Mouse (Mus musculus) left cerebral cortex, adult 8-10 months (tissue): ENCODE data around the gene Xpot. TPM values are rescaled to one million over a fixed set of nuclear protein-coding genes. Genes with fewer than 3 reads are reported as not detected.

ENCODE experiments used
- DNase-seq, 2 experiments: peaks; one replicate each; pipeline ENCODE4 v3.0.0; 2022; ENCODE audit warnings: low spot score in 2 of 2
- total RNA-seq, 4 experiments: library from RNA; stranded (reverse); gene quantifications; 2 replicates each; pipeline ENCODE4 v1.2.4; 2022

Xpot gene
- 10 to 100 TPM; 63.0 to 73.9 (median 65.8) TPM for total RNA-seq

DNA sequence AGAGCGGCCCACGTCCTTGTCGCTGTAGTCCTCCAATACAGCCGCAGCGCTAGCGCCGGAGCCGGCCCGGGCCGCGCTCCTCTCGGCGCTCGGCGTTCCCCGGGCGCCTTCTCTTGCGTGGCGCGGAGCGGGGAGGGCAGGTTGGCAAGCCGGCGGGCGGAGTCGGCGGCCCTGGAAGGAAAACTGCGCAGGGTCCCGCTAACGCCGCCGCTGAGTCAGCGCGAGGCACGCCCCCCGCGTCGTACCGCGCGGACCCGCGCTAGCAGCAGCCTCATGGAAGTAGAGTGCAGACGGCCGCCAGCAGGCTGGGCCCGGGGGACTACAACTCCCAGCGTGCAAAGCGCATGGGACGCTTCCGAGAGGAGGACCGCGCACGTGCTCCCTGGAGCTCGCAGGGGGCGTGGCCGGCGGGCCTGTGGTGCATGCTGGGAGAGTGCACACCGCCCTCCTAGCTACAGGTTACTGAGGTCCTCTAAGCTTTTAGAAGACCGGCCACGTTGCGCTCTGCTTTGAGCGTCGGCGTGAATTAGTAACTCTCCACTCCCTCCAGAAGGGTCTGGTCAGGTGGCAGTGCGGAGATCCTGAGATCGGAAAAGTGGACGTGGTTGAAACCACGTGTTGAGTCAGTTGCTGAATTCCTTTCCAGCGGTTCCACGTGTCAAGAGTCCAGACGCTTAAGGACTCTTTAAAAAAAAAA lies at the start of gene Xpot:
Gene Xpot (minus strand): TSS at position 147 of the 697 bp plus-strand sequence.
- peak; percentile 89 to 98 for DNase-seq

DNA sequence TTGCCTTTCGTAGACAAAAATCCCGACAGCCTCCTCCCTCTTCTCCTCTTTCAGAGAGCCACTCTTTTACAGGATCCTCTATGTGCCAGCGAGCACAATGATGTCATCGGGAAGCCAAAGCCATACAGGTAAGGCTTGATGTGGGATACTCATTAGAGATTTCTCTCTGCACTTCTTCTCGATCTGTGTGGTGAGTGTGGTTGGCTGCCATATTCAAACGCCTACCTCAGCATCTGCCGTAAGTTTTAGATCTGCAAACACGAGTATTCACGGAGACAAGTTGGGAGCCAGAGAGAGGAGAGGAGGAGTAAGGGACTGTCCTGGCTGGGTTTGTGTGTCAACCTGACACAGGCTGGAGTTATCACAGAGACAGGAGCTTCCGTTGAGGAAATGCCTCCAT lies 43.0 kb upstream of the Xpot start:
- no peak for DNase-seq

DNA sequence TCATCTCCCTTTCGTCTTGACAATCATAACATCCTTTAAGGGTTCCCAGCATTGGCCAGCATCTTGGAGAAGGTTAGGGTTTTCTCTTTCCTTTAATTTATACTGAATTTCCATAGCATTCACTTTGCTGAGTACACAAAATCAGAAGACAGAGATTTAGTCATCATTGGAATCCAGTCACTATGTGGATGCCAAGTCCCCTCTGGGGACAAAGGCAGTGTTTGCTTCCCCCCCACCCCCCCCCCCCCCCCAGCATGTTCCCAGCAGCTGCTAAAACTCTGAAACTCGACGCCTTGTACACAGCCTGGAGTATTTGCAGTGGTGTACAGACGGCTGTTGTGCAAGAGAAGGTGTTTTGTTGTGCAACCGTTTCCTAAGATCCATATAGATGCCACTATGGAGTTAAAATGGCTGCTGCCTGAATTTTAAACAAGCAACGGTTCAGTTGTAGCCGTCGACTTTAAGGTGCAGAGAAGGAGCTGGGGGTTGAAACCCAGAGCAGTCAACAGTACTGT lies 39.6 kb upstream of the Xpot start:
- DNase-seq, result no peak

DNA sequence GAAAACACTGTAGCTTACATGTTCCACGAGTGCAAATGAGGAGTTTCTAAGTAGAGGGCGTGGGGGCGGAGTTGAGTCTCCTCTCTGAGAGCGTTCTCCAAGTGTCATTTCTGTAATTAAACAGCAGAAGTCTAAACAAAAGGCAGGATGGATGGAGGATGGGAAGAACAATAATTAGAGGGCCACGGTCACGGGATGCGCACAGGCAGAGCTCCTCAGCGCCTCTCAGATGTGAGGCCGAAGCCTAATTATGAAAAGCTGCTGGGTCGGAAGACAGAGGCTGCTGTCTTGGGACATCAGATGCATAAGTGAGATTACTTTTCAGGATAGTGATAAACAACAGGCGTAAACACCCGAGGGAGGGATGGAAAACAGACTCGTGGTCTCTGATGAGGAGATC lies 37.5 kb upstream of the Xpot start:
- no peak for DNase-seq

DNA sequence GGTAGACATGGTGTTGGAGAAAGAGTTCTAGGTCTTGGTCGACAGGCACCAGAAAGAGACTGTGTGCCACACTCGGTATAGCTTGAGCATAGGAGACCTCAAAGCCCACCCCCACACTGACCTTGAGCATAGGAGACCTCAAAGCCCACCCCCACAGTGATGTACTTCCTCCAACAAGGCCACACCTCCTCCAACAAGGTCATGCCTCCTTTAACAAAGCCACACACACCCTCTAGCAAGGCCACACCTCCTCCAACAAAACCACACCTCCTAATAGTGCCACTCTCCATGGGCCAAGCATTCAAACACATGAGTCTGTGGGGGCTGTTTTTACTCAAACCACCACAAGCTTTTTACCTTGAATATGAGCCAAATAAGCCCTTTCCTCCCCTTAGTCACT lies 36.6 kb upstream of the Xpot start:
- no peak for DNase-seq

DNA sequence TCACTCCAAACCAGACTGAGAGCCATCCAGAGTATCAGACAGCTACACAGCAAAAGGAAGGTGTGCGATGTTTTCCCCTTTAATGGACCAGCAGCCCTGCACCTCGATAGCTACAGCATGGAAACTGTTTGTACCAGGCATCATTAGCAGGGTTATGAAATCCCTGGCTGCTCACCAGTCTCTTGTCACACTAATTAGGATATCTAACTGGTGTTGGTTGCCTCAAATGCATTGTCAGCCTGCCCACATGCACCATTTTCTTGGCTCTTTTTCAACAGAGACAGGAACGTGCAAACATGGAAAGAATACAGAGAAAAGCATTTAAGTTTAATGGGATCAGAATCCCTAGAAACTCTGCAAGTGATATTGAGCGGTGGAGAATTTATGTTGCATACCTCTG lies 29.8 kb upstream of the Xpot start:
- no peak for DNase-seq

DNA sequence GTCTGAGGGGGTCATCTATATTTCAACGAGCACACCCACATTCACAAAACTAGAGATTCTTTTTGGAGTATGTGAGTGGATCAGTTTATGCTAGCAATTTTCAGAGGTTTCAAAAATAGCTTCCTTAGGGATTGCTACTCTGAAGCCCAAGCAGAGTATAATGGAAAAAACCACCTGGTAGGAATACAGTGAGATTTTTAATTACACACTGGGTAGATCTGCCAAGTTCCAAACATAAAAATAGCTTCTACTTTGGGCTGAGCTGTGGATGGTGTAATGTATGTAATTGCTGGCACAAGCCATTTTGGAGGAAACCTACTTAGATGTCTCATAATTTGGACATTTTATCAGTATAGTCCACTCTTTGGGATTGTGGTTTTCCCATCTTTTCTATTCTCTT lies 26.9 kb upstream of the Xpot start:
- no peak for DNase-seq

DNA sequence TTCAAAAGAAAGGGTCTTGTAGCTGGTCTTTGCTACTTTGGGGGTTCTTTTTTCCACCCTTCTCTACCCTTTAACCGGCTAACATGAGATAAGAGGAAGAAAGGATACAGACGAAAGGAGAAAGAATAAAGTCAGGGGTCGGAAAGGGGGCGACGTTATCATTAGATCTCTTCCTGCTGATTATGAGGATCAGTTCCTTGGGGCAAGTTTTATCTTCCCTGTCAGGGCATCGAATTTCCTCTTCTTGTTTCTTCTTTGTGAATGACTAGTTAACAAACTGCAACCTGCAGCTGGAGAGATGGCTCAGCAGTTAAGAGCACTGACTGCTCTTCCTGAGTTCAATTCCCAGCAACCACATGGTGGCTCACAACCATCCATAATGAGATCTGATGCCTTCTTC lies 20.2 kb upstream of the Xpot start:
- DNase-seq, result no peak

DNA sequence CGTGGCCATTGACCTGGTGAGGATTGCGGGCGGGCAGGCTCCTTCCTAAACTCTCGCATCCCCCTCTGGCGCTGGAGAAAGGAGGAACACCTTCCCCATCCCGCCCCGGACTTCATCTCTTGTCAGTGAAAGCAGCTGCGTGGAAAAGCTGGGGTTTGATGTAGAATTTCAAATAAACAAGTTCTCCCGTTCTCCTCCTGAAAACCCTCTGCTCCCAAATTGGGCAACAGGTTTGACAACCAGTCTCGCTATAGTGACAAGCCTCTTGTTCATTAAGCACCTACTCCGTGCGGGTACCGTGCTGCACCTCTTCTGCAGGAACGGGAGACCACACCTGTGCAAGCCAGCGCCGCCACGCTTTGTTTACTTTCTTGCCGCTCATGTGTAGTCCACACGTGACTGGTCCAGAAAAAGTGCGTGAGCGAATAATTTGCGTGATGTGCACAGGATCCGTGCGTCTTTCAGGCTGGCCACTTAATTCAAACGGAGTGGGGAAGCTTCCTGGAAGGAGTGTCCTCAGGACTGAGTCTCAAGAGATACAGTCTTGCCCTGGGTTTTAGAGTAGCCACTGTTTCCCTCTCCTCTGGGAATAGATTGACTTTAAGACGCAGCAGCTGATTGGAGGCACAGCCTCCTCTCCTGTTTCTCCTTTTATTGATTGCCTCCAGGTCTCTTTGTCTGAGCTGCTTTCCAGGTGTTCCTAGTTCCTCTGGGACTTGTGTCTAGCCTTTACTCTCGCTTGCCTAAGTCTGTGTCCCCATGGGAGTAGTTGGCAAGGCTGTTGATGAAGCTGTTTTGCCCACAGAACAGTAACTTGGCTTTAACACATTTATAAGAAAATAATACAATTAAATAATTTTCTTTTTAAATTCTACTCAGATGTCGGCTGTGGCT lies 16.2 kb upstream of the Xpot start:
- no peak for DNase-seq

DNA sequence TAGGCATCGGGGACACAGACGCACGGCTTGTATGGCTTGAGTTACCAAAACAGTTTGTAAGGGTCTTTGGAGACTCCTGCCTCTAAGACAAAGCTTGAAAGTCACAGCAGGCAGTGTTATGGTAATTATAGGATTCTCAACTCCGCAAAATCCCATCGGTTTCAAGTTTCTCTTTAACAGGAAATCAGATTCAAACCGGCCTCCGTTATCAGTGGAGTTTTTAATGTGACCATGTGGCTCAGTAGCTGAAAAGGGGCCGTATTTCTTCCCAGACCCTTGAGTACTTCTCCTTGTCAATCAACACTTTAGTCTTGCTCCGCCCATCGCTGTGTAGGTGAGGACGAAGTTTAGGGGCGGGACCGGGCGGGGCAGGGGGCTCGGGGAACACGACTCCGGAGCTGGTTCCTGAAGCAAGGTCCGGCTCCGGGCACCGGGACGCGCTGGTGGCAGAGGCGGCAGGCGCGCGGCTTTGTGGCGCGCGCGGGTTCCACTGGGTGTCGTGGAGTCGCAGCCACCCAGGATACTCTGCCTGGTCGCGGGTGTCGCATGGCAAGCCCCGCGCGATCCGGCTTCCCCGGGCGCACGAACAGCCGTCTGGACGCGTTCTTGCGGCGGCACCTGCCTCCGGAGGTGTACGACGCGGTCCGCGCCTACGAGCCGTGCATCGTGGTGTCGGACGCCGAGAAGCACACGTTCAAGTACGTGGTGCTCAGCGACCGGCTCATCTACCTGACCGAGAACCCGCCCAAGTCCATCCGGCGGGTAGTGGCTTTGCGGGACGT lies 15.3 kb upstream of the Xpot start, which contains the start of gene D930020B18Rik:
Gene D930020B18Rik (plus strand): TSS at position 317 of the 782 bp plus-strand sequence.
- DNase-seq, result no peak

DNA sequence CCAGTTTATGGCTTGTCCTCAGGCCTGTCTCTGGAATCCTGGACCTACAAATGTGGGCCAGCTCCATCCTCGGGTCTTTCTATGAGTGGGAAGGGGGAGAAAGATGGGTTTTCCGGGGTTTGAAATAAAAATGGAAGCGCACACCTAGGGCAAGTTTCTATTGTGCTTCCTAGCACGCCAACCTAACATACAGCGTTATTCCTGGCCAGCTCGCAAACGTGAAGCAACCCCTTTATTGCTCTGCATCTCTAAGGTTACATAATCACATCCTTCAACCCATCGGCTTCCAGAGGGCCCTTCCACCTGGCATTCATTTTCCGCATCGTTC lies 14.8 kb upstream of the Xpot start:
- peak in 1 of 2 experiments; percentile 7 for DNase-seq

DNA sequence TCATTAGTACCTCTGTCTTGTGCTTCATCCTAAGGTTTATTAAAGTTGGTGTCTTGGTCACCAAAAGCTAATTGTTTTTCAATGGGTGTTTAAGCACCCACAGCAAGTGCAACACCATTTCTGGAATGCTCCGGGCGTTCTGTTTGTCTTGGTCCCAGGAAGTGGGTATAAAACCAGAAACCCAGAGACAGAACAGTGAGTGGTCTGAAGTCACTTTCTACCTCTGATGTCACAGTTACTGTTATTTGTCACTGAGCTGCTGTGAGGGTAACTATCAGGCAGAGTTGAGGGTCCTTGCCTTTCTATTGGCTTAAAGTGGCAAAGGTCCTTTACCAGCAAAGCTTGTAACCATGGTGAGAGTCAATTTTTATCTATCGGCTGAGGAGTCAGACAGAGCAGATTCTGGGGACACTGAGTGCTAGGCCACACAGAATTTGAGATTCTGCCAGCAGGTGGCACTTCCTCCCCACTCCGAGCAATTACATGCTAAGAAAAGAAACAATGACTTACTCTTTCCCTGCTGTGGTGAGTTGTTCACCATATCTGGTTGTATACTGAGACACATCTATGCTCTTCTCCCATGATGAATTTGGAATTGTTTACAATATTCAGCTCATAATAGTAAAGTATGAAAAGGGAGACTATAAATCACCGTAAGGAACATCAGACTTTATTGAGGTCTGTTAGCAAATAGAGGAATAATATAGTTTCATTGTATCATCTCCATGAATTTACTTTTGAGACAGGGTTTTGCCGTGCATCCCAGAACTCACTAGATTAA lies 14.2 kb upstream of the Xpot start:
- no peak for DNase-seq

DNA sequence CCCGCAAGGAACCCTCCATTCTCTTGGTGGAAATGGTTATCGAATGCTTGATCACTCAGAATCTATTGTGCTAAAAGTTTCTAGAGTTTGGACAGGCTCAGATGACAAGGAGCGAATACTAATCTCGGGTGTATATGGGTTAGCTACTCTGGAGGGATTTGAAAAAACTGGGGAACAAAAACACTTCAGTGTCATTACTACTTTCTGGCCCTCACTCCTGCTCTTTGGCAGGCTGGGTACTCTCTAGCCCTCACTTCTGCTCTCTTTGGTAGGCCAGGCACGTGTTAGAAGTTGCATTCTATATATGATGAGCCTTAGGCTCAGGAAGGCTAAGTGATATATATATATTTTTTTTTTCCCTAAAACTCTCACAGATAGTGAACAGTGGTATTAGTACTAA lies 13.4 kb upstream of the Xpot start:
- DNase-seq, result no peak

DNA sequence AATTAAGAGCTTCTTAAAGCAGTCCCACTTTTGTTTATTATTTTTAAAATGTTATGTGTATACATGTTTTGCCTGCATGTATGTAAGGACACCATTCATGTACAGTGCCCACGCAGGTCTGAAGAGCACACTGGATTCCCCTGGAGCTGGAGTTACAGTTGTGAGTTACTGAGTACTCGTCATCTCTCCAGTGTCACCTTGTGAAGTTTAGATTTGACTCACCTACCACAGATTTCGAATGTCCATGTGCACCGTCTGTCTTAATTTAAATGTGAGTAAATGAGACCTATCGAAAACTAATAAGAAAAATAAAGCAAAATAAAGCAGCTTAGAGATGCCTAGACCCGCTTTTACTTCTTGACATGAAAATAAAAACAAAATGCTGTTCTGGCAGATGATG lies 10.1 kb upstream of the Xpot start:
- no peak for DNase-seq

DNA sequence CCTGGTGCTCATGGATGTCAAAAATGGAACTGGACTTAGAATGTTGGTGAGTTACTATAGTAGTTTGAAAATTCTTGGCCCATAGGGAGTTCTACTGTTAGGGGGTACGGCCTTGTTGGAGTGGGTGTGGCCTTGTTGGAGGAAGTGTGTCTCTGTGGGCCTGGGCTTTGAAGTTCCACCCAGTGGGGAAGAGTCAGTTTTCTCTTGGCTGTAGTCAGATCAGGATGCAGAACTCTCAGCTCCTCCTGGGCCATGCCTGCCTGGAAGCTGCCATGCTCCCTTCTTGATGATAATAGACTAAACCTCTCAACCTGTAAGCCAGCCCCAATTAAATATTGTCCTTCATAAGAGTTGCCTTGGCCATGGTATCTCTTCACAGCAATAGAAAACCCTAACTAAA lies 8.0 kb upstream of the Xpot start:
- no peak for DNase-seq

DNA sequence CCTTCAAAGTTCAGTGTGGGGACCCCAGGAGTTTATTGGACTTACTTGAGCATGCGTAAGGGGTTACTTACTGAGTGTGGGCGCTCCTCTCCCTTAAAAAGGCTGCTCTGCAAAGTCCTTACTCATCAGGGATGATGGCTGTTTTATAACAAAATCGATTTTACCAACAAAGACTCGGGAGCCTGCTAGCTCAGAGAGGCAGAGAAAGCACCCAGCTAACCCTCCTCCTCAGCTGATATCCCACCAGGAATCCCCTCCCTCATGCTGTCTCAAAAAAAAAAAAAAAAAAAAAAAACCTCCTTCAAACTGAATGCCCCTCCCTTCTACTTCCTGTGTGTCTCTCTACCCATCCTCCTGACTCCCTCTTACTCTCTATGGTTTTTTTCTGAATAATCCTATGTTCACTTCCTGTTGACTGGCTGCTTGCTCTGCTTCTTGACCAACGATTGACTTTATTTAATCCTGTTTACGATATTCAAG lies 2.5 kb upstream of the Xpot start:
- no peak for DNase-seq

DNA sequence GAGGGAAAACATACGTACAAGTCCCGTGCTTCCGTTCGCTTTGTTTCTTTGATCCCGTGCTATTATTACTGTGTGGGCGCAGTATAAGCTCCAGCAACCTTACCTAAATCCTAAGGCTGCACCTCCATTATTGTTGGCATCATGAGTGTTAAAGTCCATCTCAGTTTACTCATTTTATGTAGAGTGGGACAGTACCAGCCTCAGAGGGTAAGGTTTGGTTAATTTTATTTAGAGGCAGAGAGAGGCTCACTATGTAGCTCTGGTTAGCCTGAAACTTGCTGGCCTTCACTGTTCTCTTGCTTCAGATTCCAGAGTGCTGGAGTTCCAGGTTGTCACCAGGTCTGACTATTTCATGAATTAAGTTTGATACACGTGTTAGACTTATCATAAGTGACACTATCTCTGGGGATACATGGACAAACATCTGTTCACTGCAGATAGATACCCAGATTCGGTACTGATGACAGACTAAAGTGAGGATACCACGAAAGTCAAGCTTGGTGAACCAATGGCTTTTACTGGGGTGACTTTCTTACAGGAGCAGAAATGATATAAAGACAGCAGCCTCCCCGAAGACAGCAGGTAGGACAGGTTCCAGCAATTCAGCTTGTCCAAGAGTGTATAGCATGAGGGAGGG lies 1.2 kb upstream of the Xpot start:
- DNase-seq, result no peak

DNA sequence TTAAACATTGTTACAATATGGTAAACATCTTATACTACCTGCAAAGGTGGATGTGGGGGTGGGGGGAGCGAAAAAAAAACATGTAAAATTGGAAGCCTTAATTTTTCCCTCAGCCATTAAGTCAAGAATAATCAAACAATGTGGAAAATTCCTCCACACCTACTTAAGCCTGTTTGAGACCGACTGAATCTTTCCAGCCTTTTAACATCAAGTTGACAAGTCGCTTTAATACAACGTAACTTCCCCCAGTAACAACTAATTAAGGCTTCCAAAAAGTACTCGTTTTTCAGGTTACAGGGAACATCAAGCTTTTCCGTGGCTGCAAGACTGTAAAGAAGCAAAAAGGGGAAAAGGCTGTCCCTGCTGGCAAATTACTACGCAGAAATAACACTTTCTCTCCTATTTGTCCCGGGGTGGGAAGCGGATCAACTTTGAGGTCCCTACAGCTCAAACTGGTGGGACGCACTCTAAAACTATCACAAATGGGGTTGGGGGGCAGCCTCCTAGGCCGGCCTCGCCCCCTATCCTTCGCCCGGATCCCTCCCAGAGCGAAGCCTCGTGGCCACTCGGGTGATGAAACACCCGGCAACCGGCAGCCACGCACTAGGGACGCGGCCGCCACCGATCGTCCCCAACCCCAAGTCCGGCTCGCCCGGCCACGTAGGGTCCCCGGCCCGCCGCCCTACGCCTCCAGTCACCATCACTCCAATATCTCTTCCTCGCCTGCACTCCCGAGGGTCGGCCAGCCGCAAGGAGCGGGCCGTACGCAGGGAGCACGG lies 536 bp downstream of the Xpot start:
- no peak for DNase-seq

DNA sequence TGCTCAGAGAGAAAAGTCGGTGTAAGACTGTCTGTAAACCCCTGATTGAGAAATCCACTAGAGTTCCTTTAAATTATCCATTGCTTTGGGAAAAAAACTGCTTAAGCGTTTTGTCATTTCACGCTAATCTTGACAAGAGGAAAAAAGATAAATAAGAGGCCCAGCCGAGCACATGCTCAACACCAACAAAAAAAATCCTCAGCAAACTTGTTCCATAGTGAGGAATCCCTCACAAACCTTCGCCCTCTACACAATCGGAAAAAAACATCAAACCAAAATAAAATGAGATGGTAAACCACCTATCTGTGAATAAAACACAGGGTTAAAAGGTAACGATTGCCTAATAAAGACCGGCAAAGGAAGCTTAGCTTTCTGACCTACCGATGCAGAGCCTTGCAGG lies 1.1 kb downstream of the Xpot start:
- no peak for DNase-seq

DNA sequence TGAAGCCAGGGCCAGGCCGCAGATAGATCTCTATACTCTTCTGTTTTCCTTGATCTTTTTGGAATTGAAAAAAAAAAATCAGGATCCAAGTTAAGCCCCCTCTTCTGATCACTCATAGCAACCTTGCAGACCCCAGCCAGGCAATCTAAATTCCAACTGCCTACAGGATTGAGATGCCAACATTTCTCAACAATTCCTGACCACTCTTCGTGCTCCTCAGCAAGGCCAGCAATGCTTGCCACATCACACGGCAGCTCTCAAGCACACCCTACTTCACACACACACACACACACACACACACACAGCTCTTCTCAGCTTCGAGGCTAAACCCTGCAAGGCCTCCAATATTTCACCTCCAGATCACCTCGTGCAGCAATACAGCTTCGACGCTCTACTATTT lies 2.5 kb downstream of the Xpot start:
- DNase-seq, result no peak
